Mouse (Mus musculus) liver, embryonic 11.5 days (tissue): ENCODE results near the gene Ppp3ca. TPM values are rescaled to one million over a fixed set of nuclear protein-coding genes. Genes with fewer than 3 reads are reported as not detected.

Experiments used
- ATAC-seq: fragments of 200-750 bp; cut with Nextera tagmentation; replicated peaks from 2 replicates; pipeline ENCODE4 v1.8.0; 2017; ENCODE audit warnings: moderate number of reproducible peaks, mild to moderate bottlenecking, moderate TSS enrichment, moderate library complexity; ENCODE audit not compliant: low FRiP score
- DNase-seq: peaks from one replicate; pipeline ENCODE4 v3.0.0-alpha.2; 2017; ENCODE audit warnings: low spot score
- H3K27ac ChIP-seq: fragments of 300-500 bp; sonication (generic); 2 replicates; pipeline ENCODE4 v1.5.1; 2014; ENCODE audit warnings: mild to moderate bottlenecking, low read depth, low read length, control low read depth
- H3K27me3 ChIP-seq: fragments of 300-500 bp; sonication (generic); replicated peaks from 2 replicates; pipeline ENCODE4 v1.6.1; 2014; ENCODE audit warnings: low read length, mixed read lengths; ENCODE audit not compliant: control insufficient read depth, insufficient read depth
- H3K36me3 ChIP-seq: fragments of 300-500 bp; sonication (generic); 2 replicates; pipeline ENCODE4 v1.6.1; 2014; ENCODE audit warnings: mild to moderate bottlenecking, low read length, moderate library complexity, mixed read lengths; ENCODE audit not compliant: control insufficient read depth, insufficient read depth
- H3K4me1 ChIP-seq: fragments of 300-500 bp; sonication (generic); replicated peaks from 2 replicates; pipeline ENCODE4 v1.6.1; 2014; ENCODE audit warnings: low read length, mixed read lengths; ENCODE audit not compliant: control insufficient read depth, insufficient read depth
- H3K4me2 ChIP-seq: fragments of 300-500 bp; sonication (generic); 2 replicates; pipeline ENCODE4 v1.6.1; 2014; ENCODE audit warnings: mild to moderate bottlenecking, control low read depth, moderate library complexity
- H3K4me3 ChIP-seq: fragments of 300-500 bp; sonication (generic); 2 replicates; pipeline ENCODE4 v1.5.1; 2014; ENCODE audit warnings: low read depth, low read length, control low read depth
- H3K9ac ChIP-seq: fragments of 300-500 bp; sonication (generic); 2 replicates; pipeline ENCODE4 v1.6.1; 2014; ENCODE audit warnings: low read depth, low read length, control low read depth
- H3K9me3 ChIP-seq: fragments of 300-500 bp; sonication (generic); 2 replicates; pipeline ENCODE4 v1.6.1; 2016; ENCODE audit warnings: low read length, inconsistent platforms, mixed read lengths; ENCODE audit not compliant: control insufficient read depth
- WGBS: fragments of 180-500 bp; shearing (Covaris S2); extraction: QIAGEN DNeasy Blood & Tissue Kit; methylation state at CpG from one replicate; pipeline ENCODE4 v1.1.7; 2014; 5-methylcytosine and 5-hydroxymethylcytosine counted together
- polyA plus RNA-seq: library from polyadenylated mRNA; unstranded; fragments of >200 nt; fragmentation: Nextera tagmentation; extraction: Ambion mirVana; gene quantifications from 2 replicates; pipeline ENCODE4 v1.2.1, GENCODE M21; 2014

The Ppp3ca gene
- polyA plus RNA-seq, 1 experiment from 2014 or later: 30.7 TPM

DNA sequence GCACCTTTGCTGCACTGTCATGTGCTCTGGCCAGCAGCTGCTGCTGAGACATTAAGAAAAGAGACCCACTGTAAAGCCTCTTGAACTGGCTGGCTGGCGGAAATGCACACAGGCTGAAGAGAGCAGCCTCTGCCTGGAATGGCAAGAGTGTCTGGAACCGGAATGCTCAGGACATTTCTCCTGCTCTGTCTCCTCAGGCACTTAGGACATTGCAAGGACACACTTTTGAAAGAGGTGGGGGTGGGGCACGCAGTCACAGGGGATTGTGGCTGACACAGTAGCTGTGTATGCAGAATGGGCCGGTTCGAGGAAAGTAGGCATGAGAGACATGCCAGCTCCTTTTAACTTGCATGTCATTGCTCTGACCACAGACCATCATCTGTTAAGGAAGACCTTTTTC is 71.7 kb downstream of the Ppp3ca start:
- peaks cover 14% of the 10 kb centered on the region for H3K4me1 ChIP-seq
- DNase-seq: no peak
- no peaks in the 10 kb centered on the region for H3K36me3 ChIP-seq
- H3K4me3 ChIP-seq: no peak overlapping the region
- no peaks in the 10 kb centered on the region for H3K9me3 ChIP-seq
- no peak overlapping the region for H3K4me2 ChIP-seq
- H3K9ac ChIP-seq: no peak overlapping the region
- no peak for ATAC-seq
- no peak overlapping the region for H3K27ac ChIP-seq
- no peaks in the 10 kb centered on the region for H3K27me3 ChIP-seq
- 78% methylated on average over 5 of the region's 5 CpGs for WGBS

- 63% methylated on average over 9 of the region's 9 CpGs for WGBS
- no peak overlapping the region for H3K4me3 ChIP-seq
- no peak overlapping the region for H3K9ac ChIP-seq
- no peaks in the 10 kb centered on the region for H3K27me3 ChIP-seq
- ATAC-seq (no peak), DNase-seq (no peak)
- H3K4me1 ChIP-seq: peaks cover 16% of the 10 kb centered on the region
- H3K36me3 ChIP-seq: no peaks in the 10 kb centered on the region
- no peak overlapping the region for H3K27ac ChIP-seq
- H3K4me2 ChIP-seq: no peak overlapping the region
- no peaks in the 10 kb centered on the region for H3K9me3 ChIP-seq
These were observed 72.5 kb downstream of the Ppp3ca start for GRCm38 (mm10) chr3:136742258-136743057.

GRCm38 (mm10) chr3:136744295-136744897 is 74.5 kb downstream of the Ppp3ca start:
- no peak for ATAC-seq
- no peaks in the 10 kb centered on the region for H3K9me3 ChIP-seq
- H3K9ac ChIP-seq: no peak overlapping the region
- peaks cover 16% of the 10 kb centered on the region for H3K4me1 ChIP-seq
- no peaks in the 10 kb centered on the region for H3K36me3 ChIP-seq
- no peak overlapping the region for H3K4me2 ChIP-seq
- no peaks in the 10 kb centered on the region for H3K27me3 ChIP-seq
- H3K27ac ChIP-seq: no peak overlapping the region
- WGBS: 78% methylated on average over 10 of the region's 10 CpGs
- no peak for DNase-seq
- no peak overlapping the region for H3K4me3 ChIP-seq

- H3K36me3 ChIP-seq: no peaks in the 10 kb centered on the region
- ATAC-seq: no peak
These were observed 75.5 kb downstream of the Ppp3ca start for GRCm38 (mm10) chr3:136745456-136745855.

DNA sequence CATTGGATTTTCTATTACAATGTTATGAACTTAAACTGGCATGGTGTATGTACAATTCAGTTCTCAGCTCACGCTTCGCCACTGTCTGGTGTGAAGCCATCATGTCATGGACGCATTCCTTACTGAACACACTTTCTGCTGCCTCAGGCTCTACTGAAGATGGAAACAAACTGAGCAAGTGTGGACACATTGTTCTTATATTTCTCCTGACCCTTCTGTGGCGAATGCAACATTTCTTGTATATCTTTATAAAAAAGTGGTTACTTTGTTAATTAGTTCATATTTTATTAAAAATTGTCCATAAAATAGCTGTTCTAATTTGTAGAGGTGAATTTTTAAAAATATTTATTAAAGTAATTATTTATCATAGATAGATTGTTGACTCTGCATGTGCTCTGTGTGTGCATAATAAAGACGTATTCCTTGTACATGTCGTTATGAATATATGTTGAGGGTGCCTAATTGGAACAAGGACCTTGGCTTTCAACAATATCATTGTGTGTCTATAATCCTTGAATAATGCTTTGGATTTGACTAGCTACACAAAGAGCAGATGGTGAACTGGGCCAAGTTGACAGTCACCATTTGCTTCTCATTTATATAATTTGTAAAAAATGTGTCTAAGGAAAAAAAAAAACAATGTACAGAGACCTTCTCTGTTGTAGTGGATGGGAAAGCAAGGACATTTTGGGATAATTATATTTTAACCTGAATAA is 79.0 kb downstream of the Ppp3ca start:
- ATAC-seq: no peak
- no peak overlapping the region for H3K4me2 ChIP-seq
- no peak for DNase-seq
- H3K27me3 ChIP-seq: no peaks in the 10 kb centered on the region
- peaks cover 12% of the 10 kb centered on the region for H3K4me1 ChIP-seq
- WGBS: 94% methylated on average over 6 of the region's 6 CpGs
- no peaks in the 10 kb centered on the region for H3K36me3 ChIP-seq
- H3K27ac ChIP-seq: no peak overlapping the region
- H3K9me3 ChIP-seq: no peaks in the 10 kb centered on the region
- H3K4me3 ChIP-seq: no peak overlapping the region
- H3K9ac ChIP-seq: no peak overlapping the region

More at GRCm38 (mm10) chr3:136745456-136745855, 75.5 kb downstream of the Ppp3ca start:
- no peak overlapping the region for H3K27ac ChIP-seq
- no peaks in the 10 kb centered on the region for H3K27me3 ChIP-seq
- WGBS: 84% methylated on average over 7 of the region's 7 CpGs
- H3K4me1 ChIP-seq: peaks cover 16% of the 10 kb centered on the region
- H3K4me3 ChIP-seq: no peak overlapping the region
- no peak overlapping the region for H3K4me2 ChIP-seq
- no peak overlapping the region for H3K9ac ChIP-seq
- H3K9me3 ChIP-seq: no peaks in the 10 kb centered on the region
- DNase-seq: no peak

GRCm38 (mm10) chr3:136749477-136749797 is 79.5 kb downstream of the Ppp3ca start:
- Histone ChIP-seq H3K9ac (no peak overlapping the region), H3K4me1 (peaks cover 10% of the 10 kb centered on the region), H3K27ac (no peak overlapping the region), H3K4me3 (no peak overlapping the region), H3K36me3 (no peaks in the 10 kb centered on the region), H3K27me3 (no peaks in the 10 kb centered on the region), H3K4me2 (no peak overlapping the region), H3K9me3 (no peaks in the 10 kb centered on the region)
- no peak for ATAC-seq
- DNase-seq: no peak

GRCm38 (mm10) chr3:136749951-136750350 is 80.0 kb downstream of the Ppp3ca start:
- Histone ChIP-seq H3K36me3 (no peaks in the 10 kb centered on the region), H3K4me1 (peaks cover 6% of the 10 kb centered on the region; the same call in 1 of the 2 replicates), H3K9me3 (no peaks in the 10 kb centered on the region), H3K9ac (no peak overlapping the region), H3K27ac (no peak overlapping the region), H3K27me3 (no peaks in the 10 kb centered on the region), H3K4me3 (no peak overlapping the region), H3K4me2 (no peak overlapping the region)
- ATAC-seq (0 out of 2 replicates have a peak, but pooled peaks have one; percentile 10), DNase-seq (no peak)
- WGBS: 61% methylated on average over 2 of the region's 2 CpGs

GRCm38 (mm10) chr3:136752126-136752716 is 82.3 kb downstream of the Ppp3ca start:
- no peak overlapping the region for H3K4me2 ChIP-seq
- no peaks in the 10 kb centered on the region for H3K4me1 ChIP-seq
- H3K9ac ChIP-seq: no peak overlapping the region
- H3K4me3 ChIP-seq: no peak overlapping the region
- H3K9me3 ChIP-seq: no peaks in the 10 kb centered on the region
- DNase-seq (no peak), ATAC-seq (no peak)
- no peak overlapping the region for H3K27ac ChIP-seq
- H3K27me3 ChIP-seq: no peaks in the 10 kb centered on the region
- no peaks in the 10 kb centered on the region for H3K36me3 ChIP-seq
- WGBS: 82% methylated on average over 5 of the region's 5 CpGs
